Mouse (Mus musculus): ENCODE data around the gene AU022252. TPM values are rescaled to one million over a fixed set of nuclear protein-coding genes. Genes with fewer than 3 reads are reported as not detected.

The AU022252 gene
- total and polyA plus RNA-seq, 3 experiments, result 12.3 to 24.9 TPM; not detected in 1

GRCm38 (mm10) chr4:119165916-119166315 is 66.6 kb downstream of the AU022252 start:
- Histone ChIP-seq H3K9me3 (replicated peaks; ENCODE audit: insufficient read depth, low read length) (no peaks in the 10 kb centered on the region), H3K27ac (ENCODE audit: control insufficient read depth, low read depth, low read length) (peak overlapping the region; percentile 31), H3K4me3 (ENCODE audit: control insufficient read depth in 1 of 2, insufficient read depth in 1 of 2, low read depth in 2 of 2, low read length in 2 of 2) (peak overlapping the region; percentile 13 to 41; a peak in 3 of 4 replicates), H3K36me3 (ENCODE audit: control insufficient read depth in 1 of 2, insufficient read depth in 2 of 2, low read length in 2 of 2) (peaks cover 0 to 15% of the 10 kb centered on the region in 2 experiments; a peak in 2 of 4 replicates), H3K27me3 (ENCODE audit: control insufficient read depth in 1 of 2, insufficient read depth in 2 of 2, low read length in 2 of 2) (no peaks in the 10 kb centered on the region), H3K4me1 (ENCODE audit: control insufficient read depth in 1 of 2, insufficient read depth in 2 of 2, low read length in 2 of 2) (peaks cover 3 to 13% of the 10 kb centered on the region in 2 experiments; a peak in 3 of 4 replicates), H3K79me2 (ENCODE audit: control insufficient read depth, insufficient read depth, low read length, poor library complexity) (no peaks in the 10 kb centered on the region), H3K9ac (ENCODE audit: control insufficient read depth, low read depth, low read length, poor library complexity, severe bottlenecking) (0 out of 2 replicates have a peak overlapping the region, but pooled peaks have one; percentile 16)
- TF ChIP-seq SIN3A (IDR thresholded peaks at IDR 0.05; ENCODE audit: low read length) (peak; percentile 51), GATA1 (IDR thresholded peaks at IDR 0.05; ENCODE audit: low read depth, low read length) (peak; percentile 66), ELF1 (IDR thresholded peaks at IDR 0.05; ENCODE audit: low read depth, low read length) (no peak; the same call in 1 of the 2 replicates), CHD1 (IDR thresholded peaks at IDR 0.05; ENCODE audit: low read depth, low read length) (no peak), ZNF384 (IDR thresholded peaks at IDR 0.05; ENCODE audit: low read depth, low read length) (peak; percentile 81), POLR2AphosphoS2 (IDR thresholded peaks at IDR 0.05; ENCODE audit: low read length) (no peak), USF2 (IDR thresholded peaks at IDR 0.05; ENCODE audit: borderline replicate concordance in 1 of 2, insufficient read depth in 1 of 2, low read depth in 1 of 2, low read length in 2 of 2) (no peak), EP300 (IDR thresholded peaks at IDR 0.05; ENCODE audit: low read depth in 1 of 2, low read length in 2 of 2) (peak; percentile 53 to 67; a peak in 3 of 4 replicates), TCF12 (IDR thresholded peaks at IDR 0.05; ENCODE audit: low read depth, low read length) (peak; percentile 62), ETS1 (IDR thresholded peaks at IDR 0.05; ENCODE audit: low read depth, low read length) (0 out of 2 replicates have a peak, but pooled peaks have one; percentile 23), TAL1 (IDR thresholded peaks at IDR 0.05; ENCODE audit: low read length) (peak; percentile 77)
- DNase-seq (ENCODE audit: low read depth, low spot score), result peak; percentile 76

- TF ChIP-seq HCFC1 (IDR thresholded peaks at IDR 0.05; ENCODE audit: low read depth, low read length) (no peak), USF2 (IDR thresholded peaks at IDR 0.05; ENCODE audit: borderline replicate concordance in 1 of 2, insufficient read depth in 1 of 2, low read depth in 1 of 2, low read length in 2 of 2) (no peak), SIN3A (IDR thresholded peaks at IDR 0.05; ENCODE audit: low read length) (no peak), MYB (IDR thresholded peaks at IDR 0.05; ENCODE audit: low read depth, low read length) (no peak), MAX (IDR thresholded peaks at IDR 0.05; ENCODE audit: low read length) (no peak), CTCF (IDR thresholded peaks at IDR 0.05 in 2 of 3, conservative IDR thresholded peaks at IDR 0.05 in 1 of 3; ENCODE audit: control insufficient read depth in 1 of 3, insufficient read depth in 1 of 3, low read depth in 2 of 3, low read length in 3 of 3, poor library complexity in 1 of 3, severe bottlenecking in 1 of 3) (peak in 2 of 3 experiments; percentile 42 to 55; a peak in 4 of 6 replicates), SMC3 (IDR thresholded peaks at IDR 0.05; ENCODE audit: low read depth, low read length) (peak; percentile 42), TAL1 (IDR thresholded peaks at IDR 0.05; ENCODE audit: low read length) (no peak), JUND (IDR thresholded peaks at IDR 0.05; ENCODE audit: low read depth, low read length) (peak; percentile 88), RAD21 (IDR thresholded peaks at IDR 0.05; ENCODE audit: low read depth, low read length) (peak; percentile 27), MYC (IDR thresholded peaks at IDR 0.05; ENCODE audit: low read depth, low read length) (no peak), MAZ (IDR thresholded peaks at IDR 0.05; ENCODE audit: low read depth, low read length) (no peak), MAFK (IDR thresholded peaks at IDR 0.05; ENCODE audit: borderline replicate concordance, low read depth, low read length) (no peak)
- H3K9ac ChIP-seq (ENCODE audit: control insufficient read depth, low read depth, low read length, poor library complexity, severe bottlenecking), result no peak overlapping the region
- no peaks in the 10 kb centered on the region for H3K79me2 ChIP-seq (ENCODE audit: control insufficient read depth, insufficient read depth, low read length, poor library complexity)
- no peaks in the 10 kb centered on the region for H3K27me3 ChIP-seq (ENCODE audit: control insufficient read depth in 1 of 2, insufficient read depth in 2 of 2, low read length in 2 of 2)
- peaks cover 3 to 13% of the 10 kb centered on the region in 2 experiments; a peak in 3 of 4 replicates for H3K4me1 ChIP-seq (ENCODE audit: control insufficient read depth in 1 of 2, insufficient read depth in 2 of 2, low read length in 2 of 2)
- H3K27ac ChIP-seq (ENCODE audit: control insufficient read depth, low read depth, low read length), result no peak overlapping the region
- H3K4me3 ChIP-seq (ENCODE audit: control insufficient read depth in 1 of 2, insufficient read depth in 1 of 2, low read depth in 2 of 2, low read length in 2 of 2), result no peak overlapping the region
- peak; percentile 54 for DNase-seq (ENCODE audit: low read depth, low spot score)
- H3K36me3 ChIP-seq (ENCODE audit: control insufficient read depth in 1 of 2, insufficient read depth in 2 of 2, low read length in 2 of 2), result peaks cover 0 to 15% of the 10 kb centered on the region in 2 experiments; a peak in 2 of 4 replicates
- no peaks in the 10 kb centered on the region for H3K9me3 ChIP-seq (replicated peaks; ENCODE audit: insufficient read depth, low read length)
Observed at GRCm38 (mm10) chr4:119162990-119163389, 69.5 kb downstream of the AU022252 start.

All from MEL (cell line).